25 mouse cellular contexts compared by ENCODE assay signal in the genomic region with DNA sequence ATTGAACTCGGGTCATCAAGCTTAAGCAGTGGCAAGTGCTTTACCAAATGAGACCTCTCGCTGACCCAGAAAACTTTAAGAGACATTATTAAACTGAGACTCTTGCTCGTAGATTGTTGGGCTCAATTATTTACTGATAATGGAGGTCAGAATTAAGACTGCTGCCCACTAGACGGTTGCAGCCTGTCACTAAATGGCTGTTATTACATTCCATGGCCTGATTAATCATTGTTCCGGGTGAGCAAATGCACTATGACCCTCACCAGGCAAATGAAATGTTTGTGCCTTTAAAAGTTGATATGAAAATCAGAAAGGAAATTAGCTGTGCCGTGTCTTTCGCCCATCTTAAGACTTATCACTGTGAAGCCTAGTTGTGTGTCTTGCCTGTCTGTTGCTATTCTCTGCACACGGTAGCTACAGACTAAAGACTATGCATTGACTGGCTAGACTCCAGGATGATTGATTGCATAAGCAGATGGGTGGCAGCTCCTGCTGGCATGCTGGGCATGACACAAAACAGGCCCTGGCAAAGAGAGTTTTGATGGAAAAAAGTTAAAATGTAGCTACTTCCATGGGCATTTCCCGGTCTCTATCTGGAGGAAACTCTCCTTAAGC.
DNase-seq lines count a peak whose midpoint lies in the region; ATAC-seq and TF ChIP-seq lines count a peak whose summit lies in the region.
"Had no signal": no experiment of that assay in that cellular context is flagged by ENCODE, and none has a peak within 500 bp of the region (broad histone marks: within the 10 kb centered on the region; RNA-seq: fewer than 3 reads in every experiment).

No protein-coding gene starts in this region.

- peaks cover 3% of the 10 kb centered on the region; the same call in 1 of the 2 replicates for H3K4me1 ChIP-seq in forebrain, embryonic 15.5 days
- H3K4me1 ChIP-seq in forebrain, embryonic 10.5 days = no peaks in the 10 kb centered on the region
- H3K4me1 ChIP-seq in liver, adult 2 months (ENCODE audit: control insufficient read depth, insufficient read depth, low read length) = peaks cover 24% of the 10 kb centered on the region
- H3K4me1 ChIP-seq in liver, embryonic 11.5 days (replicated peaks; ENCODE audit: control insufficient read depth, insufficient read depth, low read length) = no peaks in the 10 kb centered on the region
- peaks cover 4% of the 10 kb centered on the region; the same call in 1 of the 2 replicates for H3K4me1 ChIP-seq in forebrain, embryonic 16.5 days (replicated peaks; ENCODE audit: control insufficient read depth, insufficient read depth, low read length)
- H3K4me1 ChIP-seq: heart, embryonic 12.5 days; hindbrain, embryonic 10.5 days; limb, embryonic 13.5 days; liver, embryonic 15.5 days; neural tube, embryonic 15.5 days had no signal

- TF ChIP-seq CTCF in liver, adult 2 months (IDR thresholded peaks at IDR 0.05; ENCODE audit: low read depth, low read length) = no peak
- TF ChIP-seq CTCF in gastrocnemius, adult 2 months (IDR thresholded peaks at IDR 0.05) = no peak

- no peak overlapping the region for H3K4me3 ChIP-seq in forebrain, embryonic 15.5 days
- H3K4me3 ChIP-seq in forebrain, embryonic 10.5 days = no peak overlapping the region
- peak overlapping the region; percentile 28; the same call in 1 of the 2 replicates for H3K4me3 ChIP-seq in liver, adult 2 months (ENCODE audit: insufficient read depth, low read depth, low read length)
- H3K4me3 ChIP-seq in liver, embryonic 11.5 days (ENCODE audit: low read depth, low read length) = no peak overlapping the region
- H3K4me3 ChIP-seq in forebrain, embryonic 16.5 days (replicated peaks; ENCODE audit: low read length) = no peak overlapping the region
- no peak overlapping the region for H3K4me3 ChIP-seq in gastrocnemius, adult 2 months
- H3K4me3 ChIP-seq: heart, embryonic 12.5 days; hindbrain, embryonic 10.5 days; limb, embryonic 13.5 days; liver, embryonic 15.5 days; neural tube, embryonic 15.5 days had no signal

- H3K9ac ChIP-seq in forebrain, embryonic 15.5 days (replicated peaks) = no peak overlapping the region
- peak overlapping the region; percentile 64 for H3K9ac ChIP-seq in liver, adult 2 months (ENCODE audit: low read depth, low read length)
- H3K9ac ChIP-seq in liver, embryonic 11.5 days (ENCODE audit: low read depth, low read length) = no peak overlapping the region
- no peak overlapping the region for H3K9ac ChIP-seq in forebrain, embryonic 16.5 days (replicated peaks; ENCODE audit: low read depth, low read length)
- H3K9ac ChIP-seq: heart, embryonic 12.5 days; limb, embryonic 13.5 days; liver, embryonic 15.5 days; neural tube, embryonic 15.5 days had no signal

- H3K79me2 ChIP-seq in liver, adult 2 months (ENCODE audit: control insufficient read depth, insufficient read depth, low read length) = no peaks in the 10 kb centered on the region

- 0 out of 2 replicates have a peak, but pooled peaks have one; percentile 48 for ATAC-seq in forebrain, embryonic 15.5 days (replicated peaks)
- ATAC-seq in liver, embryonic 11.5 days (replicated peaks; ENCODE audit: low FRiP score) = no peak
- ATAC-seq in forebrain, embryonic 16.5 days = peak; percentile 59
- ATAC-seq: hindbrain, embryonic 16.5 days had no signal

- no peak for DNase-seq in forebrain, embryonic 10.5 days (ENCODE audit: extremely low spot score, low spot score)
- peak; percentile 92 for DNase-seq in liver, adult 2 months (ENCODE audit: extremely low read depth, low read depth, low spot score)
- no peak for DNase-seq in liver, embryonic 11.5 days (ENCODE audit: low spot score)
- peak; percentile 5 for DNase-seq in kidney, postnatal 14 days
- no peak for DNase-seq in frontal cortex, postnatal 25 days (ENCODE audit: low spot score in 2 of 2)
- no peak for DNase-seq in gastrocnemius, adult 2 months
- DNase-seq: adrenal gland, postnatal 25 days; cerebellum, adult 11 months; cerebellum, postnatal 14 days; gastrocnemius, postnatal 10 days; heart, adult 11 months; heart, postnatal 10 days; lung, postnatal 4 days; thymus, adult 2 months; thymus, postnatal 4 days had no signal

- no peaks in the 10 kb centered on the region for H3K27me3 ChIP-seq in forebrain, embryonic 15.5 days
- H3K27me3 ChIP-seq in forebrain, embryonic 10.5 days (ENCODE audit: poor library complexity, severe bottlenecking) = no peaks in the 10 kb centered on the region
- H3K27me3 ChIP-seq in liver, adult 2 months (ENCODE audit: control insufficient read depth, insufficient read depth, low read length) = no peaks in the 10 kb centered on the region
- H3K27me3 ChIP-seq in liver, embryonic 11.5 days (replicated peaks; ENCODE audit: control insufficient read depth, insufficient read depth, low read length) = no peaks in the 10 kb centered on the region
- no peaks in the 10 kb centered on the region for H3K27me3 ChIP-seq in forebrain, embryonic 16.5 days (replicated peaks; ENCODE audit: control insufficient read depth, insufficient read depth, low read length)
- H3K27me3 ChIP-seq: heart, embryonic 12.5 days; limb, embryonic 13.5 days; liver, embryonic 15.5 days; neural tube, embryonic 15.5 days had no signal

- 62% methylated on average over 9 of the region's 9 CpGs for WGBS in forebrain, embryonic 15.5 days
- WGBS in forebrain, embryonic 10.5 days = 78% methylated on average over 9 of the region's 9 CpGs
- WGBS in liver, adult 2 months = 13% methylated on average over 9 of the region's 9 CpGs
- WGBS in liver, embryonic 11.5 days = 69% methylated on average over 9 of the region's 9 CpGs
- WGBS in forebrain, embryonic 16.5 days = 61% methylated on average over 9 of the region's 9 CpGs

- no peak overlapping the region for H3K4me2 ChIP-seq in forebrain, embryonic 15.5 days (replicated peaks)
- H3K4me2 ChIP-seq in liver, embryonic 11.5 days = no peak overlapping the region
- no peak overlapping the region for H3K4me2 ChIP-seq in forebrain, embryonic 16.5 days (ENCODE audit: low read length)
- H3K4me2 ChIP-seq: heart, embryonic 12.5 days; limb, embryonic 13.5 days; liver, embryonic 15.5 days; neural tube, embryonic 15.5 days had no signal

- TF ChIP-seq POLR2A in liver, adult 2 months (IDR thresholded peaks at IDR 0.05; ENCODE audit: extremely low read depth, insufficient read depth, low read length) = no peak

- no peaks in the 10 kb centered on the region for H3K9me3 ChIP-seq in forebrain, embryonic 15.5 days
- no peaks in the 10 kb centered on the region for H3K9me3 ChIP-seq in forebrain, embryonic 10.5 days
- no peaks in the 10 kb centered on the region for H3K9me3 ChIP-seq in liver, embryonic 11.5 days (ENCODE audit: control insufficient read depth, low read length)
- H3K9me3 ChIP-seq in forebrain, embryonic 16.5 days (ENCODE audit: control insufficient read depth, low read length) = no peaks in the 10 kb centered on the region
- H3K9me3 ChIP-seq: heart, embryonic 12.5 days; hindbrain, embryonic 10.5 days; limb, embryonic 13.5 days; liver, embryonic 15.5 days; neural tube, embryonic 15.5 days had no signal

- H3K27ac ChIP-seq in forebrain, embryonic 15.5 days (replicated peaks) = no peak overlapping the region
- H3K27ac ChIP-seq in forebrain, embryonic 10.5 days = no peak overlapping the region
- H3K27ac ChIP-seq in liver, adult 2 months (replicated peaks; ENCODE audit: insufficient read depth, low read depth, low read length) = peak overlapping the region; percentile 98
- no peak overlapping the region for H3K27ac ChIP-seq in liver, embryonic 11.5 days (ENCODE audit: low read depth, low read length)
- H3K27ac ChIP-seq in forebrain, embryonic 16.5 days (ENCODE audit: low read length) = no peak overlapping the region
- no peak overlapping the region for H3K27ac ChIP-seq in gastrocnemius, adult 2 months
- H3K27ac ChIP-seq: hindbrain, embryonic 10.5 days; kidney, postnatal 0 days; limb, embryonic 13.5 days; liver, embryonic 15.5 days; neural tube, embryonic 15.5 days; stomach, postnatal 0 days had no signal

- intact Hi-C loops in gastrocnemius, adult 2 months (cut with DNase I) = no loop called here

- no peaks in the 10 kb centered on the region for H3K36me3 ChIP-seq in forebrain, embryonic 15.5 days
- no peaks in the 10 kb centered on the region for H3K36me3 ChIP-seq in forebrain, embryonic 10.5 days (replicated peaks)
- H3K36me3 ChIP-seq in liver, adult 2 months (ENCODE audit: control insufficient read depth, insufficient read depth, low read length) = no peaks in the 10 kb centered on the region
- no peaks in the 10 kb centered on the region for H3K36me3 ChIP-seq in liver, embryonic 11.5 days (ENCODE audit: control insufficient read depth, insufficient read depth, low read length)
- H3K36me3 ChIP-seq in forebrain, embryonic 16.5 days (ENCODE audit: control insufficient read depth, insufficient read depth) = no peaks in the 10 kb centered on the region
- H3K36me3 ChIP-seq: heart, embryonic 12.5 days; hindbrain, embryonic 10.5 days; limb, embryonic 13.5 days; liver, embryonic 15.5 days; neural tube, embryonic 15.5 days had no signal

Comparison
In these comparisons a context has a peak if more than half of its experiments do, and no peak if none do; other contexts are left out.
1. DNase-seq: peak in liver, adult 2 months (single experiment) and kidney, postnatal 14 days (single experiment); none in forebrain, embryonic 10.5 days (single experiment), liver, embryonic 11.5 days (single experiment), frontal cortex, postnatal 25 days (0 of 2) and gastrocnemius, adult 2 months (single experiment).